Mouse (Mus musculus): ENCODE measurements around the gene Pon2. TPM values are rescaled to one million over a fixed set of nuclear protein-coding genes. Genes with fewer than 3 reads are reported as not detected.

Gene Pon2
- total RNA-seq (2023) = 10 to 100 TPM; 32.6 to 33.8 TPM

GRCm38 (mm10) chr6:5298092-5298554 is at the start of gene Pon2:
Gene Pon2, minus strand, starts transcription at chr6:5298455.

GRCm38 (mm10) chr6:5255722-5256451 is 42.4 kb downstream of the Pon2 start, which contains the start of gene Pon3:
Gene Pon3, minus strand, starts transcription at chr6:5256286.

Other genes with a start within 250 kb of the Pon2 start
- gene Pon1, start 104.5 kb downstream of the Pon2 start, total RNA-seq (2023) = not detected
- 1 to 10 TPM; 2.4 to 4.5 TPM for gene Pon3, start 42.2 kb downstream of the Pon2 start, total RNA-seq (2023)
- not detected for gene Asb4, start 84.9 kb upstream of the Pon2 start, total RNA-seq (2023)
- not detected for gene Pdk4, start 197.9 kb upstream of the Pon2 start, total RNA-seq (2023)

All from T-cell, adult 66 days (primary cell).